Mouse (Mus musculus): ENCODE data around the gene Irgm1. TPM values are rescaled to one million over a fixed set of nuclear protein-coding genes. Genes with fewer than 3 reads are reported as not detected.
A peak's percentile ranks its signal among the peaks of the same experiment; 100 is the strongest.
"Not testable (repeated sequence)": the region's sequence is repeated elsewhere in the genome, so short reads cannot be mapped to it uniquely, and the experiment has no call there.

Gene Irgm1
- polyA plus RNA-seq (2015; fragmentation: Nextera tagmentation; extraction: Ambion mirVana), result 57.1 and 61.0 TPM in 2 replicates

DNA sequence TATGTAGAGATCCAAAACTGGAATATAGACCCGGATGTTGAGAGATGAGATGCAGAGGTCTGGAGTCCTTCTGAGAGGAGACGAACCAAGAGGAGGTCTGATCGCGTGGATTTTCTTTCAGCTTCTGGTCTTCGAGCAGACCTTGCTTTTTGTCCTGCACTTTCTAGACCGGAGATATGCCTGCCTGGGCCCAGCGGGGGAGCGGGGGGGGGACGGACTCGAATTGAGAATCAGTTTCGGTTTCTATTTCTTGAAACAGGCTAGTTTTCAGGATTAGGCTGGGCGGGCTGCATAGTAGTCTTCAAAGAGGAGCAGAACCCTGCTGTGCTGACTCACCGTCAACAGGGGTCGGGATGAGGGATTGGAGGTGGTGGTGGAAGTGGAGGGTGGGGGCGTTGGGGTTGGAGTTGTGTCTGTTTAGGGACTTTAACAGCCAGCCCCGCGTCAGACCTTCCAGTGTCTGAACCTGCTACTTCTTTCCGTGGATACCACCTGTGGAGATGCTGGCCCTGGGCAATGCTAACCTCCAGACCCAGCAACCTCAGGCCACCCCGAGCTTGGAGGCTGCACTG lies at the start of gene Irgm1:
TSS of gene Irgm1 (minus strand) at position 483 of the 572 bp plus-strand sequence.
- DNase-seq (ENCODE audit: low spot score), result peak; percentile 79

DNA sequence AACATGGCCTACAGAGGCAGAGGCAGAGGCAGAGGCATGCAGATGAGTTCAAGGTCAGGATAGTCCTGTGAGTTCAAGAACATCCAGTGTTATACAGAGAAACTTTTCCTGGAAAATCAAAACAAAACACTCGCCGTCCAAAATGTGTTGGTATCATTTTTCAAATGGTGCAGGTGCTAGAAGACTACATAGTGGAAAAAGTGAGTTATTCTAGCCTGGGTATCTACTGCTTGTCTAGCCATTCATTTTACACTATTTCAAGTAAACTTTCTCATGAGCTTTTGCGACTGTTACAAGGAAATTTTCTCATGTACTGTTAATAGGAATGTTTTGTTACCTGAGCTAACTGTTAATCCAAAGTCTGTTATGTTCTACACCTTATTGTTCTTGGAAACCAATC lies 46.9 kb upstream of the Irgm1 start:
- no peak for DNase-seq (ENCODE audit: low spot score)

GRCm38 (mm10) chr11:48913611-48914010 lies 42.1 kb upstream of the Irgm1 start:
- no peak for DNase-seq (ENCODE audit: low spot score)

DNA sequence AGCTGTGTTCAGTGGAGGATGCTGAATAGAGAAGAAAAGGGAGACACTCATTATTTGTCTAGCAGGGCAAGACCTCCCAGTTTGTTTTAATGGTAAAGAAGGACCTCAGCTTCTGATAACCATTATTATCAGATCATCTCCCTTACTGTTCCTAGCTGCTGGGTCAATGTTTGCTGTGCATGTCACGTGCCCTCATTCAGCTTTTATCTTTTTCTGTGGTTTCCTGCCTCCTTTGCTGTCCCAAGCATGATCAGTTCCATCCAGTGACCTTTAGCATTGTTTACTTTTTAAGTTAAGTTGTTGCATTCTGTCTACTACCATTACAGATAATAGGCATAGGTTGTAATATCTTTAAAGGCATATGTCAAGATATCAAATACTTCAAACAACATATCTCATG lies 37.0 kb upstream of the Irgm1 start:
- DNase-seq (ENCODE audit: low spot score), result no peak

DNA sequence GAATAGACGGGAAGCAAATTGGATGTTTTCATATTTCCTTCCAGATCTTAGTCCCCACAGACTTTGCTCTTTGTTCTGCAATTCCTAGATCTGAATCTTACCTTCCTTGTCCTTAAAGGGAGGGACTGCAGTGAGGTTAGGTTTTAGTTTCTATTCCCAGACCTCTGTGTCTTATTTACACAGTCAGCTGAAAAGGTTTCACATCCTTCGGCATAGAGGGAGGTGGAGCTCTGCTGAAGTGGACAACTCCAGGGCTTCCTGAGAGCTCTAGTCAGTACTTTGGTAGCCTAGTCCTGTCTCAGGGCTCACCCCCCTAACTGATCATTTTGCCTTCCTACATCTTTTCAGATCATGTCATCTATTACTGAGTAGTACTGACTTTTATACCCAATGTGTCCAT lies 30.5 kb upstream of the Irgm1 start, which contains the start of gene Gm5431:
TSS of gene Gm5431 (minus strand) at position 194 of the 400 bp plus-strand sequence.
- DNase-seq (ENCODE audit: low spot score), result no peak

DNA sequence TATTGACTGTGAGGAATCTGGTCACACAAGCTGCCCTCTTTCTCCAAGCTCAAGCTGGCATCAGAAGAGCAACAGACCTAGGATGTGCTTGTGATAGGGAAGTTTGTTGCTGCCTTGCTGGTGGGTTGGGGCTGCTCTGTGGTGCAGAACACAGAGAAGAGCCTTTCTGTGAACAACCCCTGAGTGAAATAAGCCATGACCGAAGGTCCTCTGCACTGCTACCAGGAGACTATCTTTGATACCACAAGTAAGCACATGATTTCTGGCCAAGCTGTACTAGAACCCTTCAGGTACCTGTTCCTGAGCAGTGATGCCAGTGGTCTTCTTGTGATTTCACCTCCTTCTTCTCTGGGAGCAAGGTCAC lies 30.1 kb upstream of the Irgm1 start:
- not testable (repeated sequence) for DNase-seq (ENCODE audit: low spot score)

GRCm38 (mm10) chr11:48900654-48901566 lies 29.4 kb upstream of the Irgm1 start:
- DNase-seq (ENCODE audit: low spot score), result not testable (repeated sequence)

DNA sequence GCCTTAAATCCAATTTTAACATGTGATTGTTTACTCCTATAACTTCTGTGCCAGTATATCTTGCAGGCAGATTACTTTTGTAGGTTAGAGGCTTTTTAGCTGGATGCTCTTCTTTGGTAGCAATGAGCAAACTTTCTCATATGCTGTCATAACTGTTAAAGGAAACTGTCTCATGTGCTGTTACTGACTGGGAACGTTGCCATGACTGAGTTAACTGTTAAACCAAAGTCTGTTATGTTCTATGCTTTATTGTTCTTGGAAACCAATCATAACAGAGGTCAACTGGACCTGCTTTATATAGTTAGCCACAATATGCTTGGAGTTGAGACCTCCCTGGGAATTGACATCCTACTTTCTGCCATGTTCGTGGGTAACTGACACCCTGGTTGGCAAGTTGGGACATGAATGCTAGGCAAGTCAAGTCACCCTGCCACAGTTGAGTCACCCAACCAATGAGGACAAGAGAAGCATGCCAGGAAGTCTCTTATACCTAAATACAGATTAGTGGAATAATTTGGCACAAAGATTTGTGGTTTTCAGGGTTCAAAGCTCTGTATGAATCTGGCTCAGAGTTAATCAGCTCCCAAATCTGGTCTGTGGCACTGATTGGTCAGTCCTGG lies 27.4 kb upstream of the Irgm1 start:
- no peak for DNase-seq (ENCODE audit: low spot score)

- DNase-seq (ENCODE audit: low spot score), result no peak
Measured at GRCm38 (mm10) chr11:48876680-48877079, 5.2 kb upstream of the Irgm1 start.

DNA sequence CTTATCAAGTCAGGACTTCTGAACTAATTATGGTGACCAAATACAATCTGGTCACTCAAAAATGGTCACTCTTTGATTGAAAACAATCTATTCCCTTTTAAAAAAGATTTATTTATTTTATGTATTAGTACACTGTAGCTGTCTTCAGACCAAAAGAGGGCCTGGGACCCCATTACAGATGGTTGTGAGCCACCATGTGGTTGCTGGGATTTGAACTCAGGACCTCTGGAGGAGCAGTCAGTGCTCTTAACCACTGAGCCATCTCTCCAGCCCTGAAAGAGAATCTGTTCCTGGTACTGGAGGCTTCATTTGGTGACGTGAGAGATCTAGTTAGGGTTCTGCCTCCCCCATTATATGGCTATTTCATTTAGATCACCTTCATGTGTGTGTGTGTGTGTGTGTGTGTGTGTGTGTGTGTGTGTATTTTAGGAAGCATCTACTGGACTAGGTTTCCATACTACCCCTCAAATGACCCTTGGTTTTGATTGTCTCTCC lies 3.9 kb upstream of the Irgm1 start:
- DNase-seq (ENCODE audit: low spot score), result not testable (repeated sequence)

- DNase-seq (ENCODE audit: low spot score), result peak; percentile 80
Measured at GRCm38 (mm10) chr11:48874465-48874864, 3.0 kb upstream of the Irgm1 start.

DNA sequence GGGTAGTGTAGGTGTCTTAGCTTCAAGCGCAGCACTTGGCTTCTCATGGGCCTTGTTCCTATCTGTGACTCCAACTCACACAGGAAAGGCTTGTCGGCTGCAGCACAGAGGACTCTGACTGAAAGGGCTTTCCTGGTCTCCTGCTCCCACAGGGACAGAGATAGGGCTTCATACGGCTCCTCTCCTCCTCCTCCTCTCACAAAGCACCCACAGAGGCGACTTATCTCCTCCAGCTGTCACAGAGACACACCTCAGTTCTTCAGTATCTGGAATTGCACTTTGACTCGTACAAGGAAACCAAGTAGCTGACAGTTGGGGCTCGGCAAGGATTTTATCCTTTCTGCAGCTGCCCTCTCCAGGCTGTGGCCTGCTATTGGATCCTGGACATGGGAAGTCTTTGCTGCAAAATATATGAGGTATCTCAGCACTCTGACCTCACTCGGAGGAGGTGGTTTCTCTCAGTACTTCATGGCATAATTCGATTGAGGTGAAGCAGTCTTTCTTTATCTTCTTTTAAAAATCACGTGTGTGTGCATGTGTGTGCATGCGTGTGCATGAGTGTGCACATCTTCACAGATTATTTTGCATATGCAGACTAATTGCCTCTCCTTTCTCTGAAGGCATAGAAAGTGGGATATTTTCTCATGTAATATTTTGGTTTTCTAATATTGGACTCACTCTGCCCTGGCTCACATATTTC lies 2.3 kb upstream of the Irgm1 start:
- no peak for DNase-seq (ENCODE audit: low spot score)

GRCm38 (mm10) chr11:48872695-48873300 lies 1.3 kb upstream of the Irgm1 start:
- DNase-seq (ENCODE audit: low spot score), result no peak

DNA sequence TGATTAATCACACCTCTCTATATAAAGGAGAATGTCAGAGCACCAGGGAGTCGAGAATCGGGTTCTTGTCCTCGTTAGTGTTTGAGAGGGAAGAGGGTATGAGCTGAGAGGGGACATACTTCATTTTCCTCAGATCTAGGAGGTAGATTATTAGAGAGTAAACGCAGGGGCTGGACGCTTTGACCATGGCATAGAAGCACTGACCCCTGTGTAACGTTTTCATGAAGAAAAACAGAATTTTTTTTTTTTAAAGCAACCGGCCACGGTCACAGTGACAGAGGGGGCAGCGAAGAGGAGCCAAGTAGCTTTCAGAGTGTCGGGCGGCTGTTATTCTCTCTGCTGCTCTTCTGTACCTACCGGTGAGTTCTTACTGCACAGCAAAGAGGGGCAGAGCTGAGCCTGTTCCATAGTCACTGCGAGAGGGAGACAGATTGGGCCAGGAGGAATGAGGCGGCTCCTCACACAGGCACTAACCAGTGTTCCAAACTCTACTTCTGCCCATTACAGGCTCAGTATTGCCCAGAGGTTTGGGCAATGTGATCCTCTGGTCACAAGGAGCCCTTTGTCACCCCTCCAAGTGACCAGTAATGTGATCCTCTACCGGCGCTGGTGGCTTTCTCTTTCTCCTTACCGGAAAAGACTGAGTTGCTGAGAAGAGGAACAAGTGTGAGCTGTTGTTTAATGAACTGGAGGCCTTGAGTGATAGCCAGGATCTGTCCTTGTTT lies 496 bp upstream of the Irgm1 start:
- peak; percentile 61 for DNase-seq (ENCODE audit: low spot score)

DNA sequence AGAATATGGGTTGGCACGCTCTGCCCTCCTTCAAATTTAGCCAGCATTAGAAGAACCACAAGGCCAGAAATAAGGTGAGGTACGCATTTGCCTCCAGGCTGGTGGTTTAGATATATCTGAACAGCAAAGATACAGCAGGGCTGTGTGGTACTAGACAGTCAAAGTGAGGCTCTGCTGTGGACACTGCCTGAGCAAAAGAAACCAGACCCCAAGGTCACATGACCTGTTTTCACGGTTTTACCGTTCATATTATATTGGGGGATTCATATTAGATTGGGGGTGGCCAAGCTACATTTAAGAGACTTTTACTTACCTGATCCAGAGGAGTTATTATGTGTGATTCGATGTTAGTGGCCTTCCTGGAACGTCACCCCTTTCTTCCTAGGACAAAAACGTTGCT lies 702 bp downstream of the Irgm1 start:
- DNase-seq (ENCODE audit: low spot score), result no peak

DNA sequence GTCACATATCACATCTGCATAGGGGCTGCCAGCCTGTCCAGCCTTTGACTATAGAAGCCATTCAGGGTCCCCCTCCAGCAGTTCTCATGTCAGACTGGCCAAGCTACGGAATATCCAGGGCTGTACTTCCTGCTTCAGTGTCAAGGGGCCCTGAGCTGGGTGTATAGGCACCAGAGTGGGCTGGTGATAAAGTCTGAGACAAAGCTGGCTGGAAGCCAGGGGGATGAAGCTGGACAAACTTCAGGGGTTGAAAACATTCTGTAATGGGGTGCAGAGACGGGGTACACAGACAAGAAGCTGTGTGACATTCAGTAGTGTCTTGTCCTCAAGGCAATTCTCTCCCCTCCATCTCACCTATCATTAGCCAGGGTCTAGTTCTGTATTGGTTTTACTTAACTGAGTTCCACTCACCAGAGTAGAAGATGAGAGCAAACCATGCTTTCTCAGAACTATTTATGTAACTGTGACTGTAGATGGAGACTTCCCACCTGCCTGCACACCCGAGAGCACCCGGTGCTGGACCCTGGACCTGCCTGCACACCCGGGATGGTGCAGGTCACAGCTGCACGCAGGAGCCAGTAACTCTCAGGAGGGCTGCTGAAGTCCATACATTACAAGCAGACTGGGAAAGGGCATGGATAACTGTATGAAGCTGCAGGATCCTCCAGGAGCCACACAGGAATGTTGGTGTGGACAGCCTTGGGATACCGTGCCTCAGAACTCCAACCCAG lies 1.9 kb downstream of the Irgm1 start:
- peak; percentile 32 for DNase-seq (ENCODE audit: low spot score)

DNA sequence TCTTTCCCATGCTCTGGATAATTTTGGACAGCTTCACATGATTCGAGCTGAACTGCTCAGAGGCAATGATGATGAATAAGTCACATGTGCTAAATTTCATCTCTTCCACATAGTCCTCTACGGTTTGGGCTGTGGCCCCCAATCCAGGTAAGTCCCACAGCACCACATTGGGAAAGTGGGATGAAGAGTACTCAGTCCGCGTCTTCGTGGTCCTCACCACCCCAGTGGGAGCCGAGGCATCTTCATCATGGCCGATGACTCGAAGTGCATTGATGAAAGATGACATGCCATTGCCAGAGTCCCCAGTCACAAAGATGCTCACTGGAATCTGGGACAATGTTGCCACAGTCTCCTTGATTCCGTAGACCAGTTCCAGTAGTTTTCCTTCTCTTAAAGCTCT lies 5.0 kb downstream of the Irgm1 start:
- DNase-seq (ENCODE audit: low spot score), result no peak

GRCm38 (mm10) chr11:48863808-48864207 lies 7.7 kb downstream of the Irgm1 start:
- no peak for DNase-seq (ENCODE audit: low spot score)

DNA sequence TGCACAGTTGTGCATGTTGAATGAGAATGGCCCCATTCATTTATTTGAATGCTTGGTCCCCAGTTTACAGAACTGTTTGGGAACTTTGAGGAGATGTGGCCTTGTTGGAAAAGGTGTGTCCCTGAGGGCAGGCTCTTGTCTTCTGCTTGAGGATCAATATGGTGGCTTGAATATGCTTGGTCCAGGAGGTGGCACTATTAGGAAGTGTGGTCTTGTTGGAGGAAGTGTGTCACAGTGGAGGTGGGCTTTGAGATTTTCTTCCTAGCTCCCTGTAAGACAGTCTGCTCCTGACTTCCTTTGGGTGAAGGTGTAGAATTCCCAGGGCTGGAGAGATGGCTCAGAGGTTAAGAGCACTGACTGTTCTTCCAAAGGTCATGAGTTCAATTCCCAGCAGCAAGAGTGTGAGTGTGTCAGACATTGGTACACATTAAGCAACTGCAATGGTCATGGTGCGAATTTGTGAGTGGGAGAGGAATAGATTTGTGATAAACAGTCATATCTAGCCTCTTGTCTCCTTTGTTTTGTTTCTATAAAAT lies 8.6 kb downstream of the Irgm1 start:
- DNase-seq (ENCODE audit: low spot score), result no peak
